Mouse (Mus musculus) thymus, adult 2 months (tissue): ENCODE data around the gene Plekhb2.

Experiments used
- CTCF ChIP-seq: fragments of 200-500 bp; IDR thresholded peaks from 2 replicates; pipeline ENCODE4 v1.5.1; 2012; ENCODE audit warnings: mild to moderate bottlenecking, control low read depth, low read length, moderate library complexity, borderline replicate concordance; ENCODE audit not compliant: control insufficient read depth, poor library complexity, insufficient read depth; ENCODE audit errors: extremely low read depth
- POLR2A ChIP-seq: fragments of 200-500 bp; IDR thresholded peaks from 2 replicates; pipeline ENCODE4 v1.6.1; 2012; ENCODE audit warnings: mild to moderate bottlenecking, low read length, control low read depth, moderate library complexity; ENCODE audit not compliant: control insufficient read depth, poor library complexity, insufficient read depth; ENCODE audit errors: extremely low read depth

- TF ChIP-seq POLR2A (no peak), CTCF (no peak)
Measured at GRCm38 (mm10) chr1:34837951-34838689, 11.7 kb upstream of the Plekhb2 start.
